Mouse (Mus musculus) heart, postnatal 0 days (tissue): Measurements from ENCODE around the gene Mypop.

Experiments used
- CTCF ChIP-seq: IDR thresholded peaks from 2 replicates; pipeline ENCODE4 v1.5.1; 2016; ENCODE audit warnings: antibody characterized with exemption, control low read depth, low read depth
- EP300 ChIP-seq: IDR thresholded peaks from 2 replicates; pipeline ENCODE4 v1.6.1; 2016; ENCODE audit warnings: antibody characterized with exemption, low read depth

DNA sequence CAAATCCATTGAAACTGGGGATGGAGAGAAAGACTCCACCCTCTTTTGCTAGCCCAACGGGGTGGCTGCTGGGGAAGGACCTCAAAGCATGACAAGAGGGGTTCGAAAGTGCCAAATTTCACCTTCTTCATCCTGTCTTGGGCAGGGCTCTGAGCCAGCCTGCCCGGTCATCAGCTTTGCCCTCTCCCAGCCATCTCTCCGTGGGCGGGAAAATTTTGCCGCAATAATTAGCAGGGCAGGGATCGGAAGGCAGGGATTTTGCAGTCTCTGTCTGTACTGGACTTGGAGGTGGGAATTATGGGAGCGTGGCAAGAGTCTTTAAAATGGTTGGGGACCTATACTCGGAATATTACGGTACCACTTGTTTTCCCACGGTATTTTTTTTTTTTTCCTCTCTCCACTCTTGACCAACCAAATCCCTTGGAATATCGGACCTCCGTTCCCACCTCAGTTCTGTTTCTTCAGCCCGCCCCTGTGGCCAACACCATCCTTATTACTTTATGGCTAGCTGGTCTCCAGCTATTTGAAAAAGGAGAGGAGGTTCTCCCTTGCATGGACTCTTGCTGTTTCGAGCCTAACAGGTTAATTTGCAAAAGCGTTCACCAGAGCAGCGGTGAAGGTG, 28.8 kb upstream of the Mypop start:
- no peak for TF ChIP-seq CTCF
- no peak for TF ChIP-seq EP300
